Mouse (Mus musculus) adrenal gland, postnatal 10 days (tissue): ENCODE measurements at regions not wholly inside any gene's neighbourhood (a gene's known extent, or its start where the extent isn't known, plus 50 kb on each side); places are given as distances from the start of the nearest gene placed in this dataset.
A peak's percentile ranks its signal among the peaks of the same experiment; 100 is the strongest.

Source experiments
- DNase-seq: peaks from one replicate; pipeline ENCODE4 v3.0.0; 2021; ENCODE audit warnings: mixed read lengths

DNA sequence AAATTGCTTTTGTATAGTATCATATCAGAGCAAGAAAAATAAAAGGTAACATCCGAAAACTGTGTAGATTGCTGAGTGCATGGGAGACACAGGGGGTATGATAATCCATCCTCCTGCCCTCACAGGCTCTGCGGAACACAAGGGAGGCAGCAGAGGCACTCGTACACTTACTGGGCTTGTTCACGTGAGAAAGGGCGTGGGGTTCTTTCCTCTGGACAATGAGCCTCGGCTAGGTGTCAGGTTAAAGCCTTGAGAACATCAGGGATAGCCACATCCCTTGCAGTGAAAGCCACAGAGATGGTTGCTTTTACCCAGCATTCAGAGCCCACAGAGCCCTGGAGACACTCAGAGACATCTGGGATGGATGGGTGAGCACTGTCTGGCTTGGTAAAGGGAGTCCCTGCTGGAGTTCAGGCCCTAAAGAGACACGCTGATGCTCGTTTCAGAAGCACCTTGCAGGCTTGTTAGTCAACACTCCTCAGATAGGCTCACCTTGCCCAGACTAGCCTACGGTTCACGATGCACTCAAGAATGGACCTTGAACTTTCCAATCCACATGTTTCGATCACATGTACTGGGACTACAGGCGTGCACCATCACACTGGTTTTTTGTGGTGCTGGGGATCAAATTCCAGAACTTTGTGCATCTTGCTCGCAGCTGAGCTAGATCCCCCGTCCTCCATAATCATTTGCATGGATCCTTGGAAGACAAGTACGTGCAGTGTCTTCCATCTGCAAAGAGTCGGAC lies 83.5 kb upstream of the Spin1 start:
- DNase-seq: no peak

DNA sequence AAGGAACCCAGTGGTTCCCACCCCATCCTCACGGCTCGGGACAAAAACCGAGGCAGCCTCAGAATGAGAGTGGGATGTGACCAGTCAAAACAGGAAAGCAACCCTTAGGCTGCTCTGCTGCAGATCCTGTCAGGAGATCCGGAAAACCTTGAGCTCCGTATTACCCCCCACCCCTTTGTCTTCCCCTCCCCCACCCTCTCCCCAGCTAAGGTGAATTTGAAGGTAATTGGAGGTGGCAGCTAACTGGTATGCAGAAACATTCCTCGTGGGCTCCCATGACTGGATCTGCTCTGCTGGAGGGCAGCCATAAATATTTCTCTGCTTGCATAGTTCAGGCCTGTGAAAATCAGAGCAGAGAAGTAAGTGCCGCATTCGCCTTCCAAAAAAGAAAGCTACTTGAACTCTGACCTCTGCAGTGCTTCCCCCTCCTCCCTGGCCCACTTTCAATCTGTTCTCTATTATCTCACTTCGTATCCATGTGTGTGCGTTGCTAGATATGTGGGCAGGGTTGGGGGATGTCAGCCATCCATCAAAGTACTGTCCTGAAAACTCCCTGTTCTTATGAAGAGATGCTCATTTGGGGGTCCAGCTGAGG lies 82.9 kb upstream of the Spin1 start:
- DNase-seq: no peak

DNA sequence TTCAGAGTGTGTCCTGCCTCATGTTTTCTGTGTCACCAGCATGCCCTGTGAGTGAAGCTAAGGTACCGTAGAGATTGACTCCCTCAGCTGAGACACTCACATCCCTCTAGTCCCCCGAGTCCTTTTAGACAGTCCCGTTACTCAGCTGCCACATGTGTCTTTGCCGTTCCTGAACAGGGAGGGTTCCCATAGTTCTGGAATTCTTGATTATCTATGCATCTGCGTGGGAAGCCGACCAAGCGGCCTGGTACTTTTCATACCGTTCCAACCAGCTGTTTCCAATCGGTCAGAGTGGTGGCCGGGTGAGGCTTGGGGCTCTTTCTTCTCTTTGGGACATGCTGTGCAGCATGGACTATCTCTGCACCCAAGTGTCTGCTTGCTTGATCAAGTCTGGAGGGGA lies 82.3 kb upstream of the Spin1 start:
- DNase-seq: no peak

DNA sequence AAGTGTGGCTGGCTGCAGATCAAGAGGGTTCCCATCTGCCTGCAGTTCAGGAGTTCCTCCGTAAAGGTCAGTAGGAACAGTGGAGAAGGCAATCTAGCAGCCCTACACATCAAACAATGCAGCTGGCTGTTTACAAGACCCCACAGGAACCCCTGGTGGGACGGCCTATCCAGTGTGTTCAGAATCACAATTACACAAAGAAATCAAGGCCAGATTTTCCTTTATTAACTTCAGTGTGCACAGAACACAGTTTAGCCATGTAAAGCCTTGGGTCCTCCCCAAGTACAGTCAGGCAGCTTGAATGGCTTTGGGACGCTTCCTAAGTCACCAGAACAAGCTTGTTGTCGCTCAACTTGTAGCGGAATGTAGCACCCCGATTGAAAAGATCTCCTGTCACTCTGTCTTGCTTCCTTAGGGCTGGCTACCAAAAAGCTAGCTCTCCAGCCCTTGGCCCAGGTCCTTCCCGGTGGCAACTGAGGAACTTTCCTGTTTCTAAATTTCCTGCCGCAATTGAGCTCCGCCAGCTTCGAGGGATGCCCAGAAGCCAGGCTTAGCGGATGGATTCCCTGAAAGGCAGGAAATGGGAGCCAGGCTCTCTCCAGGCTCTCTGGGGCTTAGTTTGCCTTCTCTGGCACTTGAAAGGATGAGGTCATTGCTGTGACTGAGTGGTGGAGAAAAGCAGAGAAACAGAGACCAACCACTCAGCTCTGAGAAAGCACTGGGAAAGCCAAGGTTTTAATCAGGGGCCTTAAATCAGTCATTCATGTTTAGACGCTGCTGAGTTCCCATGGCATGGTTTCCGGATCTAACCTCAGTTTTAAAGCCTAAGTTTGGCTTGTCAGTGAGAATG lies 78.1 kb upstream of the Spin1 start:
- peak; percentile 16 for DNase-seq

DNA sequence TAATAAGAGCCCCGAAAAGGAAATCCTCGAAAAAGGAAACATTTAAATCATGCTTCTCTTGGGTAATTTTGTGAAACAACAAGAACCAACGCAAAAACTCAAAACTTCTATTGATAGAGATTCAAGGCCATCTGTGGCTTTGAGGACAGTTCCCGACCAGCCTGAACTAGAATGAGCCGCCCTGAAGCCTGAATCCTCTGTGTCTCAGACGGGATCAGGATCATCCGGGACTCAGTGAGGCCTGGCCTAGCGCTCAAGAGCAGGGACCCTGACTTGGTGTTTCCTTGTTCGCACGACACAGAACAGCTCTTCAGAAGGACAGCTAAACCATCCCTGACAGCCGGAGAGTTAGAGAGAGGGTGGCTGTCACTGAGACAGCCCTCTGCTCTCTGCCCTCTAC lies 77.4 kb upstream of the Spin1 start:
- DNase-seq: no peak

DNA sequence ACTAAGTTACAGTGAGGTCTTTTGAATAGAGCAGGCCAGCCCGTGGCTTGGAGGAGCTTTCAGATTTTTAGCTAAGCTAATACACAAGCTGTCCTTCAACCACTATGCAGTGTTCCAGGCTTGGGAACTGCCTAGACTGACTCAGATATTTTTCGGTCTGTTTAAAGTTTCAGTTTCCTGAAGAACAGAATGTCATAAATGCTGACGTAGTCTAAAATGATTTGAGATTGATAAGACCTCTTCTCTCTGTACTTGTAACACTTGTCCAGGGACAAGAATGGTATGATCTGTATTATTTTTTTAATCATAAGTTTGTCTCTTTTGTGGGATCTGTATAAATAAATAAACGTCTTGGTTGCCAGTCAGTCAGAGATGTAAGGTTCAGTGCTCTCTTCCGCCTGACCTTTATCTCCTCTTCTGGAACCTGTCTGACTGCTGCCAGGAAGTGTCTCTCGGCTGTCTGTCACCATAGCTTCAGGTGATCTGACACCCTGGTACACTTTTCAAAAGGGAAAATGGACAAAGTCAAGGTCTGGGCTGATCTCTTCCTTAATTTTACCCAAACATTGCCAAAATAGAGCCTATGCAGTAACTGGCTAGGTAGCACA lies 74.3 kb upstream of the Spin1 start:
- DNase-seq: no peak

DNA sequence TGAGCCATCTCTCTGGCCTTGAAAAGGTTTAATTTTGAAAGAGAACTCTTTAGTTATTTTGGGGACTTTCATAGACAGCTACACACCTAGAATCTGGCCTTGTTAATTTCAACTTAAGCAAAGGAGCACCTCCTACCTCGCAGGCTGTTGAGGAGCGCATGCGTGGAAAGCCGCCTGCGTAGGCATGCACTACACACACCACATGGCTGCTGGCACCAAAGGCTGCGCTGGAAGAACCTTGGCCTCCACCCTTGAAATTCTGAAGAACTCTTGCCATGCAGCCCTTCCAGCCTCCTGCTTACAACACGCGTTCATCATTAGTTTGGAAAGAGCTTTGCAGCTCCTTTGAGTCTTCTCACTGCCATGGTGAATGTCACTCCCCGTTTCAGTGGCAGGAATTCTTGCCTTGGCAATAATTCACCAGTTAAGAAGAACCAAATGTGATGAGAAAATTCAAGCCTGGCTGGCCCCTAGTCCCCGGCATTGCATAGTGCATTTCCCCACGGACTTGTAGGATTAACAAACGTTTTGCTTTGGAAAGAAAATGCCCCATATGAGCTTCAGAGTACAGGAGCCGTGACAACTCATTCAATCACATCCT lies 62.7 kb upstream of the Spin1 start:
- DNase-seq: peak; percentile 40

DNA sequence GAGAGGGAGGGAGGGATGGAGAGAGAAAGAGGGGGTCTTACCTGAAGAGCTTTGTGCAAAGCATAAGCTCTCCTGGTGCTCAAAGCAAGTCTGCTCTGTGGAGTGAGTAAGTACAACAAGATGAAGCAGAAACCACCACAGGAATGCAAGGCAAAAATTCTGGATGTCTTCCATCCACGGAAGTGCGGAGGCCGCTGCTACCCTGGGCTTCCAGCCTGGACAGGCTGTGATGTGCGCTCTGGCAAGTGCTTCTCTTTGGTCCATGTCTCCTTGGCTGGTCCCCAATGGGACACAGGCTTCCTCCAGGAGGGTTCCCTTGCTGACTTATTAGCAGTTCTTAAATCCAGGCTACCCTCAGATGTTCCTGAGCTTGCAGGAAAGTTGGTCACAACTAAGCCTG lies 61.7 kb upstream of the Spin1 start:
- no peak for DNase-seq

DNA sequence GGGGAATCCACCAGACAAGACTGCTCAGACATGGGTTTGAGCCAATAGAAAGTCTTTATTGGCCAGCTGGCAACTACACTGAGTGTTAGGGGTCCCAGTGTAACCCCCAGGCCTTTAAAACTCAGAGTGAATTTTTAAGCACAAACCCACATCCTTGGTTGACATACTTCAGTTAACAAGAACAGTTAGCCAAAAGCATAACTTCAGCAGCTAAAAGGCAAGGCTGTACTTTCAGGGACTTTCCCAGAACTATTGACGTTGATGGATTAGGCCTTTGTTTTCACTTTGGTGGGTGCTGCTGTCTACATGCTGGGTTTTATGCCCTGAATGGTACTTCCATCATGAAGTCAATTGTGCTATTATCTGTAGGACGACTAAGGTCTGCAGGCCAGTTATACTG lies 59.6 kb upstream of the Spin1 start:
- DNase-seq: no peak

DNA sequence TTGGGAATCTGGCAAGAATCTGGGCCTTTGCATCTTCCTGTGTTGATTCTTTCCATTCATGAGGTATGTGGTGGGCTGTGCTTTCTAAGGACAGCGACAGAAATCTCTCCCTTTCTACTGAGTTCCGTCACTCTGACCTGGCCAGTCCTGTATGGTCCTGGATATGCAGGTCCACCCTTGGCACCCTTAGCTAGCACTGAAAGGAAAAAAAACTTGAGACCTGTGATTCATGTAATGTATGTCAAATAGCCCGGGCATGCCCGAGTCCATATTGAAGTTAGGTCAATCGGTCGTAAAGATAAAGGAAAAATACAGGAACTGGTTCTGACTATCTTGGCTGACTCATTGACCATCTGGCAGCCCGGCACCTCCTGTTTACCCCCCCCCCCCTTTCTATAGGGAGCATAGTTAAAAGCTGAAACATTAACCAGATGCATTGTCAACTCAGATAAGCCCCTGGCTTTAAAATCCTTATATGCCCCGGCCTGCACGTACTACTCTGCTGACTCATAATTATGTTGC lies 57.7 kb upstream of the Spin1 start:
- DNase-seq: no peak
